Mouse (Mus musculus): ENCODE data around the gene Abhd5.

Abhd5 gene

DNA sequence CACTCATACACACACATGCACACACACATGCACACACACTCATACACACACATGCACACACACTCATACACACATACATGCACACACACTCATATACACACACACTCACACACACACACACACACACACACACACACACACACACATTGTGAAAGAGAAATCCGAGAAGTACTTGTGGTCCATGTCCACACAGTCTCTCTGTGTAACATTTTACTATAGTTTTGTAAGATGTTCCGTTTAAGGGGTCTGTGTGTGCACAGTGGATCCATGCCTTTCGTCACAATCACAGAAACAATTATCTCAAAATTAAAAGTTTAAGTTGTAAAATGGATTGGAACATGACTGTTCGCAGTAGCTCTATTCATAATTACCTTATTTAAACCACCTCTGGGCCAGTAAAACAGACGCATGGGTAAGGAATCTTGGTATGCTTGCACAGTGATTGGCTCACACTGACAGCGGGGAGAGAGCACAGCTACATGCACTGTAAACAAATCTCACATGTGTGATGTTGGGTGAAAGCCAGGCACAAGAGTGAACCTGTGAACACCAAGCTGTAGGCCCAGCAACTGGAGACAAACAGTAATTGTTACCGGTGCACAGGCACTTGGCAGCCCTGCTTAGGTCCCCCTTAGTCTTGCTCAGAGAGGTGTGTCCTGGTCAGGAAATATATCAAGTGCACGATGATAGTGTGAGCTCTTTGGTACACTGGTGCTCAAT is 63.8 kb downstream of the Abhd5 start:
- DNase-seq (ENCODE audit: low spot score in 2 of 2) = no peak

DNA sequence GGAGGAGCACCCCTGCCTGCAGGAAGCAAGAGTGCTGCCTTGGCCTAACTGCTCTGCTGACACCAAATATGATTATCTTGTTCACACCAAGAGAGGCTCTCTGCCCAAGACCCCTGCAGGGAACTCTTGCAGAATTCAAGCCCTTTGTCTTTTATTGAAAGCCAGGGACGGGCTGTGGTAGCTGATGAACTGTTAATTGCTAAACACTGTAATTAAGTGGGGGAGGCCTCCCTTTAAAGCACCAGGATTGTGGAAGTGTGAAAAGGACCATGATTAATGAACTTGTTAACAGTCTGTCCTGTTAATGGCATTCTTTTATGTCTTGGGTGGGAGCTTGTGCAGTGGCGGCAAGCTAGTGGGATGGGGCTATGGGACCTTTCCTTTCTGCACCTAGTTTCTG is 65.2 kb downstream of the Abhd5 start:
- no peak for DNase-seq (ENCODE audit: low spot score in 2 of 2)

DNA sequence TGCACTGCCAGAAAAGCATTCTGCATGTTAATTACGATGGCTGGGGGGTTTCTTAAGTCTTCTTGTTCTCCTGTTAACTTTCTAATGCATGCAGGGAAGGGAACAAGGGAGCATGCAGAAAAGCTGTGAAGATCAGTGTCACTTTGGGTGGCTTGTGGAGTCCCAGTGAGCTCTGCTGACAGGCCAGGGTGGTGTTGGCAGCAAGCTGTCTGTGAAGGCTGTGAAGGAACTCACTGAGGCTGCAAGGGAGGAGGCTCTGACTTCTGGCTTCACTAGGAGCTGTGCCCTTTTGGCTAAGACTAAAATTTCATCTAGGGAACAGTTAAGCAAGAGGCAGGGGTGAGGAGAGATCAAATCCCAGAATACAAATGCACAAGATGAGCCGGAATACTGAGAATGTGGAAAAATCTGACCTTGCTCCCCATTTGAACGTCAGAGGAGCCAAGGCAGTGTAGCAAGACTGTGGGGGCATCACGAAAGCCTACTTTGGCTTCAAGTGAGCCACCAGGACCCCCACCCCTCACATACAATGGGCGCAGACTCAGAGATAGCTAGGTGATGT is 68.9 kb downstream of the Abhd5 start:
- DNase-seq (ENCODE audit: low spot score in 2 of 2) = no peak

DNA sequence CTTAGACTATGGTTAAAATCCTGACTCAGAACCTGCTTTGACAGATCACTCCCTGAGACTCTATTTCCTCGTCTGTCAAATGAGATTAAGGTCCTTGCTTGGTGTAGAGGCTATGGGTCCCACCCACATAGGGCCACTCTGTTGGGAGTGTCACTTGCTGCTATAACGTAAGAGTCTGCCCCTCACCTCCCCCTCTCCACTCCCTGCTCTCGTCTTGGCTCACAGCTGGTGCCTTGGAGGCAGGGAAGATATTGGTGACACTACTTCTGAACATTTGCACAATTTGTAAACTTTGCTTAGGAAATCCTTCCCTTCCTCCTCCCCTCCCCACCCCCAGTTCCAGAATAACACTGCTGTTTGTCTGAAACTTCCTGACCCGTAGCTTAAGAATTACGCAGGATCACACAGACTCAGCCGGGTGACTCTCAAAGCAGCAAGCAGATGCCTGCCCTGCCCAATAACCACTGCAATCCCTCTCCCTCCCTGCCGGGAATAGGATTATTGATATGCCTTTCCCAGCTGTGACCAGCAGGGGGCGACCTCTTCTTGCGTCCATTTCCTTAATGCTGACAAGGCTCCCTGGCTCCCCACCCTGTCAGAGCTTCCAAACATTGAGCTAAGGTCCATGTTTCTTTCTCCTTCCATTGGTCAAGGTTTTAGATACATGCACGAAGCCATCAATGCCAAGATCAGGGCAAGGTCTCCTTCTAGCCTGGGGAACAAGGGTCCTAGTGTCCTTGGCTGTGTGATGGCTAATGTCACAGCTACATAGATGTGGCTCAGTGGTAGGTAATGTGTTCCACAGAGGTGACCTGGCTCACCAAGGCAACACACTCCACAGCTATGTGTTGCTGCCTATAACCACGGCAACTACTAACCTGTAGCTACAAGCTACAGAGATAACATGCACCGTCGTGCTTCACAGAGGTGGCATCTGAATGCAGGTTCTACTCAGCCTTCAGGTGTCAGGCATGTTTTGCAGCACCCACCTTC is 69.7 kb downstream of the Abhd5 start:
- peak; percentile 18 to 54 for DNase-seq (ENCODE audit: low spot score in 2 of 2)

DNA sequence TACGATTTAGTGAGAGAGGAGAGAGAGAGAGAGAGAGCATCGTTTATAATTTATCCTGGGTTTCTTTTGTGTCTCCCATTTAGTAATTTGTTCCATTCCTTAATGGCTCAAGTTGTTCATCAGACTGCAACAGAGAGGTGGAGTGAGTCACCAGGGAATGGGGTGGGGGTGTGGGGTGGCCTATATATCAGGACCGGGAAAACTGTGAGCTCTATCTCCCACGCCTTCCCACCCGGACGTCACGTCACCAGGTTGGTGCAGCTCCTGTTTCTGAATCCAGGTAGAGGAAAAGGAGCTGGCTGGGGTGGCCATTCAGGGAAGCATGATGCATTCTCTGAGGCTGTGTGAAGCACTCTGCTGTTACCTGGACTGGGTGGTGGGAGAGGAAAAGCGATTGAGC is 70.5 kb downstream of the Abhd5 start:
- DNase-seq (ENCODE audit: low spot score in 2 of 2) = no peak

DNA sequence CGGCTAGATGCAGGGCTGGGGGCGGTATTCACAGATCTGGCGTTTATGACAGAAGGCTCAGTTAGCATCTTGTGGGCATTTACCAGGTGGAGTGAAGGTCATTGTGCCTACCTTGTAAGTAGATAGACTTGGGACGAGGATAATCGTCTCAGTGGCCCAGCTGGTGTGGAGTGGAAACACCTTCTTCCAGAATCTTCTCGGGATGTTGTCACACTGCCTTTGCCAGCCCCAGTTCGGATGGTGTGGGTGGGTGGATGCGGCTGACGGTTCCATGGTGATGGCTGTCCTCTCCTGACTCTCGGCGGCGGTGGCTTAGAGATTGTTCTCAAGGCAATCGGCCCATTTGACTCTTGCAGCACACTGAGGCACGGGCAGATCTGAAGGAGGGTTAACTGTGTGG is 71.3 kb downstream of the Abhd5 start:
- DNase-seq (ENCODE audit: low spot score in 2 of 2) = no peak

DNA sequence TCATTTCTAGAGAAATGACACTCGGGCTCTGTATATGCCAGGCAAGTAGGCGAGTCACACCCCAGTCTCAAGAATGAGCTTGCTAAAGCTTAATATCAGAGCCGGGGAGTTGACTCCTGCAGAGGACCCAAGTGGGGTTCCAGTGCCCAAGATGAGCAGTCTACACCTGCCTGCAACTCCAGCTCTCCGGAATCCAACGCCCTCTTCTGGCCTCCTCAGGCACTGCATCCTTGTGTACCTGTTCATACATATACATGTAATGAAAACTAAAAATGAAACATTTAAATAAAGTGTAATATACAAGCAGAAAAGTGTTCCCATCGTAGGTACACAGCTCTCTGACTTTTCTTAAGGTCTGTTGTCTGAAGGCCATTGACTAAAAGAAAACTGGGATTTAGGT is 71.7 kb downstream of the Abhd5 start:
- DNase-seq (ENCODE audit: low spot score in 2 of 2) = no peak

DNA sequence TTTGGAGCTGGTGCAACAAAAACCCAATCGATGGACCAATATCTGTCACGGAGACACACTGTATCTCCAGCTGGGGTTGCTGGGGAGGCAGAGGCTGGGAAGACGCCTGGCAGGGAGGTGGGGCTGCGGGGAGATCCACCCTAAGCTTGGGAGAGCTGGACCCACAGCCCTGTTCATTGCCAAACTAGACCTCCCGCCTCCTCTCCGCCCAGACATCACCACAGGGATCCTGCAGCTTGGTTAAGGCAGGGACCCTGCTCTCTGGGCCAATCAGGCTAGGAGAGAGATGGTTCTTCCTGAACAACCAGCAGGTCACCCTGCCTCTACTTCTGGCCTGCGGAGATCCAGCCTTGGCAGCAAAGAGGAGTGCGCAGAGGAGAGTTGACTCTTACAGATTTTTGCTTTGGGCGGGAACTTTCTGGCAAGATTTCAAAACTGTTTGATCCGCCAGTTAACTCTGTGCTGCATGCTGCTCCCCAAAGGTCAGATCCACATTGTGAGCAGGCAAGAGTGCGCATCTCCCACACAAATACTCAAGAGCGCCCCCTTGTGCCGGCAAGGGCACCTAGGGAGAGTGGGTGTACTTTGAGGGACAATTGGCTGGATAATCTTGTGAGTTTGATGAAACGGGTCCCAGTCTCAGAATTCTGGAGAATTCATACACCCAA is 73.7 kb downstream of the Abhd5 start:
- peak in 1 of 2 experiments; percentile 55 for DNase-seq (ENCODE audit: low spot score in 2 of 2)

DNA sequence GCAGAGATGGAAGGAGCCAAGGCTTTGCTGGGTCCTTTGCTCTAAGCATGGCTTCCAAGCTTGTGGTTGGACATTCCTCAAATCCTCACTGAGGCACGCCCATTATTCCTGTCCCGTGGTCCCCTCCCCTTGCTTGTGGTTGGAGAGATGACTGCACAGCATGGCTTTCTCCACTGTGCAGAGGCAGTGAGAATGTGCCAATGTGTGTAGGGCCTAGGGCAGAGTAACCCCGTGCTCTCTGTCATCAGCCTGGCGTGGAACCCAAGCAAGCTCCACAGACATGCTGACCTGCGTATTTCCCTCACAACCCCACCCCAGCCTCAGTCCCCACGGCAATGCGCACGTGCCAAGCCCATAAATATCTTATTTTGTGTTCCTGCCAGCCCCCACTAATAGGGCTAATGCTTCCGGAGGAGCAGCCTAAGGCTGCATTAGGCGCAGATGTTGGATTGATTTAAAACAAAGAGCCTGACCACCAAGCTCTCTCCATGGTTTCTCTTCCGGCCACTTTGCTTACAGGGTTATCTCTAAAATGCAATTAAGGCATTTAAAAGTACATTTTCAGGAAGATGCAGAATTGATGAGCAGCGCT is 77.7 kb downstream of the Abhd5 start:
- DNase-seq (ENCODE audit: low spot score in 2 of 2) = no peak

DNA sequence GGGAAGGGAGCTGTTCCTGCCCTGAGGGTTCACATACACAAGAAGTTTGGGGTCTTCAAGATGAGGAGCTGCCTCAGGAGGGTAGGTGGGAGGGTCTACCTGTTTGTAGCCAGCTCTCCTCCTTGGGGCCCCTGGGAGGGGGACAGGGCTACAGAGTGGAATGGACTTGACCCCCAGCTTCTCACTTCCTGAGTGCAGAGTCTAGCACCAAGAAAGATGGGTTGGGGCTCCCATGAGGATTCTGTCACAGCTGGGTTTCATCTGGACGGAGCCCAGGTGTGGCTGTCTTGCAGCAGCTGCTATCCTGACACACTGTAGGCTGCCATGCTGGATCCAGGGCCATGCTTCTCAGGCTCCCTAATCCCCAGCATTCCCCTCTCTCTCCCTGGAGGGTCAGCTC is 78.3 kb downstream of the Abhd5 start:
- DNase-seq (ENCODE audit: low spot score in 2 of 2) = no peak

Data from thymus, postnatal 10 days (tissue).